Mouse (Mus musculus): ENCODE results near the gene Rfpl4. TPM values are rescaled to one million over a fixed set of nuclear protein-coding genes. Genes with fewer than 3 reads are reported as not detected.

Rfpl4 gene
- polyA plus RNA-seq, 1 experiment: not detected

GRCm38 (mm10) chr7:5108272-5108671 lies 8.5 kb downstream of the Rfpl4 start:
- no peaks in the 10 kb centered on the region for H3K36me3 ChIP-seq (ENCODE audit: control insufficient read depth, insufficient read depth, low read length)
- H3K4me1 ChIP-seq (replicated peaks; ENCODE audit: control insufficient read depth, insufficient read depth, low read length): no peaks in the 10 kb centered on the region
- no peak overlapping the region for H3K4me3 ChIP-seq (ENCODE audit: control insufficient read depth, insufficient read depth, low read length)
- no peaks in the 10 kb centered on the region for H3K27me3 ChIP-seq (ENCODE audit: control insufficient read depth, insufficient read depth, low read length)
- 89% methylated on average over 4 of the region's 4 CpGs for WGBS
- TF ChIP-seq POLR2A (IDR thresholded peaks at IDR 0.05; ENCODE audit: control insufficient read depth, extremely low read depth, insufficient read depth, low read length, poor library complexity) (no peak), CTCF (IDR thresholded peaks at IDR 0.05; ENCODE audit: borderline replicate concordance, control insufficient read depth, extremely low read depth, insufficient read depth, low read length, poor library complexity) (no peak)
- no peak overlapping the region for H3K27ac ChIP-seq (ENCODE audit: control insufficient read depth, insufficient read depth, low read length)
- DNase-seq: no peak

- no peak overlapping the region for H3K27ac ChIP-seq (ENCODE audit: control insufficient read depth, insufficient read depth, low read length)
- DNase-seq: no peak
- 0 out of 2 replicates have a peak, but pooled peaks cover 4% of the 10 kb centered on the region for H3K36me3 ChIP-seq (ENCODE audit: control insufficient read depth, insufficient read depth, low read length)
- no peaks in the 10 kb centered on the region for H3K27me3 ChIP-seq (ENCODE audit: control insufficient read depth, insufficient read depth, low read length)
- no peak overlapping the region for H3K4me3 ChIP-seq (ENCODE audit: control insufficient read depth, insufficient read depth, low read length)
- no peak for TF ChIP-seq POLR2A (IDR thresholded peaks at IDR 0.05; ENCODE audit: control insufficient read depth, extremely low read depth, insufficient read depth, low read length, poor library complexity)
- TF ChIP-seq CTCF (IDR thresholded peaks at IDR 0.05; ENCODE audit: borderline replicate concordance, control insufficient read depth, extremely low read depth, insufficient read depth, low read length, poor library complexity): no peak
- peaks cover 5% of the 10 kb centered on the region; the same call in 1 of the 2 replicates for H3K4me1 ChIP-seq (replicated peaks; ENCODE audit: control insufficient read depth, insufficient read depth, low read length)
- WGBS: 84% methylated on average over 2 of the region's 2 CpGs
These were observed 14.2 kb downstream of the Rfpl4 start for GRCm38 (mm10) chr7:5102564-5102963.

DNA sequence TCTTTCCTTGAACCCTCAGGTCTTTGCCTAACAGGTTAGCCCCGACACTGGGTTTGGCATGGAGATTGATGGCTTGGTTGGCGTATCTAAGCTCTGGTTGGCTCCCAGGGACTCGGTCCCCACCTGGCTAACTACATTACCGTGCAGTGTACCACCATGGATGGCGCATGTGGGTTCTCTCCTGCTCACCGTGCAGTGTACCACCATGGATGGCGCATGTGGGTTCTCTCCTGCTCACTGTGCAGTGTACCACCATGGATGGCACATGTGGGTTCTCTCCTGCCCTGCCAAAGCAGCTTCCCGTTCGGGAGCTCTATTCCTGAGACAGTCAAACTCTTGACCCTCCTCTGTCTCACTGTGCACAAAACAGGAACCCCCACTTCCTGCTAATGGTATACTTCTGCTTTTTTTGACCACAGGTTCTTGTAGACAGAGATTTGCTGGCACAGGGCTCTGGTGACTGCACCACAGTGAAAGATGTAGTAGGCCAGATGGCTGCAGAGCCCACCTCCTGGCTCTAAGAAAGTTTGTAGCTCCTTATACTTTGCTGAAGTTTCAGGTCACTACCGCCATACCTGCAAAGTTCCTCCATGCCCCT lies 15.6 kb downstream of the Rfpl4 start:
- H3K27me3 ChIP-seq (ENCODE audit: control insufficient read depth, insufficient read depth, low read length): no peaks in the 10 kb centered on the region
- DNase-seq: no peak
- 6% methylated on average over 10 of the region's 10 CpGs for whole genome bisulfite sequencing
- no peak overlapping the region for H3K27ac ChIP-seq (ENCODE audit: control insufficient read depth, insufficient read depth, low read length)
- TF ChIP-seq CTCF (IDR thresholded peaks at IDR 0.05; ENCODE audit: borderline replicate concordance, control insufficient read depth, extremely low read depth, insufficient read depth, low read length, poor library complexity) (no peak), POLR2A (IDR thresholded peaks at IDR 0.05; ENCODE audit: control insufficient read depth, extremely low read depth, insufficient read depth, low read length, poor library complexity) (no peak)
- H3K4me1 ChIP-seq (replicated peaks; ENCODE audit: control insufficient read depth, insufficient read depth, low read length): peaks cover 5% of the 10 kb centered on the region; the same call in 1 of the 2 replicates
- peaks cover 14% of the 10 kb centered on the region for H3K36me3 ChIP-seq (ENCODE audit: control insufficient read depth, insufficient read depth, low read length)
- no peak overlapping the region for H3K4me3 ChIP-seq (ENCODE audit: control insufficient read depth, insufficient read depth, low read length)

GRCm38 (mm10) chr7:5099796-5100195 lies 17.0 kb downstream of the Rfpl4 start:
- WGBS: 88% methylated on average over 3 of the region's 3 CpGs

GRCm38 (mm10) chr7:5098769-5099168 lies 18.0 kb downstream of the Rfpl4 start:
- TF ChIP-seq POLR2A (IDR thresholded peaks at IDR 0.05; ENCODE audit: control insufficient read depth, extremely low read depth, insufficient read depth, low read length, poor library complexity) (no peak), CTCF (IDR thresholded peaks at IDR 0.05; ENCODE audit: borderline replicate concordance, control insufficient read depth, extremely low read depth, insufficient read depth, low read length, poor library complexity) (no peak)
- H3K36me3 ChIP-seq (ENCODE audit: control insufficient read depth, insufficient read depth, low read length): peaks cover 32% of the 10 kb centered on the region
- H3K27me3 ChIP-seq (ENCODE audit: control insufficient read depth, insufficient read depth, low read length): no peaks in the 10 kb centered on the region
- 98% methylated on average over 5 of the region's 5 CpGs for WGBS
- no peak overlapping the region for H3K4me3 ChIP-seq (ENCODE audit: control insufficient read depth, insufficient read depth, low read length)
- DNase-seq: no peak
- no peak overlapping the region for H3K27ac ChIP-seq (ENCODE audit: control insufficient read depth, insufficient read depth, low read length)
- H3K4me1 ChIP-seq (replicated peaks; ENCODE audit: control insufficient read depth, insufficient read depth, low read length): peaks cover 5% of the 10 kb centered on the region; the same call in 1 of the 2 replicates

More at GRCm38 (mm10) chr7:5099796-5100195, 17.0 kb downstream of the Rfpl4 start:
- DNase-seq: no peak
- peaks cover 5% of the 10 kb centered on the region; the same call in 1 of the 2 replicates for H3K4me1 ChIP-seq (replicated peaks; ENCODE audit: control insufficient read depth, insufficient read depth, low read length)
- peaks cover 24% of the 10 kb centered on the region for H3K36me3 ChIP-seq (ENCODE audit: control insufficient read depth, insufficient read depth, low read length)
- H3K27me3 ChIP-seq (ENCODE audit: control insufficient read depth, insufficient read depth, low read length): no peaks in the 10 kb centered on the region
- no peak overlapping the region for H3K27ac ChIP-seq (ENCODE audit: control insufficient read depth, insufficient read depth, low read length)
- no peak overlapping the region for H3K4me3 ChIP-seq (ENCODE audit: control insufficient read depth, insufficient read depth, low read length)
- no peak for TF ChIP-seq CTCF (IDR thresholded peaks at IDR 0.05; ENCODE audit: borderline replicate concordance, control insufficient read depth, extremely low read depth, insufficient read depth, low read length, poor library complexity)
- no peak for TF ChIP-seq POLR2A (IDR thresholded peaks at IDR 0.05; ENCODE audit: control insufficient read depth, extremely low read depth, insufficient read depth, low read length, poor library complexity)

DNA sequence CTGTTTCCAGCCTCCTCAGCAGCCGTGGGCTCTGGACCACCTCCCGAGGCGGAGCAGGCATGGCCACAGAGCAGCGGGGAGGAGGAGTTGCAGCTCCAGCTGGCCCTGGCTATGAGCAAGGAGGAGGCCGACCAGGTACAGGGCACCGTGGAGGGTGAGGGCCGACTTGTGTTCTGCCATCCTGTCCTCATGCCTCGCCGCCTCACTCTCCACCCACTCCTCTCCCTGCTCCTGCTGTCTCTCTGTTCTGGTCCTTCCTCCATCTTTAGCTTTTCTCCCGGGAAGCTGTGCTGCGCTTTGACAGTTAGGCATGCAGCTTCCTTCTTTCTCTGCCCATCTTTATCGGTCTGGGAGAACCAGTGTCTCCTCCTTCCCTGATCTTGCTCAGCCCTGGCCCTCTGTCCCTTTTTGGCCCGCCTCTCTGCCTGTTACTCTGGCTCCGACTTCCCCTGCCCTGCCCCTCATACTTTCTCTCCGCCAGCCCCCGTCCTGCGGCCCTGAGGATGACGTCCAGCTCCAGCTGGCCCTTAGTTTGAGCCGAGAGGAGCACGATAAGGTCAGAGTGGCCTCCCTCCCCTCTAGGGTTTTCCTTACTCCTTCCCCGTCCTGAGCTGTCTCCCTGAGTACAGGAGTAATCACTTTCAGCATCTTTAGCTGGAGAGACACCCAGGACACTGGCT lies 23.8 kb downstream of the Rfpl4 start:
- 93% methylated on average over 21 of the region's 21 CpGs for WGBS

More for the DNA sequence above, 23.8 kb downstream of the Rfpl4 start:
- Histone ChIP-seq H3K27ac (ENCODE audit: control insufficient read depth, insufficient read depth, low read length) (no peak overlapping the region), H3K36me3 (ENCODE audit: control insufficient read depth, insufficient read depth, low read length) (peaks cover 63% of the 10 kb centered on the region), H3K4me1 (replicated peaks; ENCODE audit: control insufficient read depth, insufficient read depth, low read length) (no peaks in the 10 kb centered on the region), H3K27me3 (ENCODE audit: control insufficient read depth, insufficient read depth, low read length) (no peaks in the 10 kb centered on the region), H3K4me3 (ENCODE audit: control insufficient read depth, insufficient read depth, low read length) (no peak overlapping the region)
- no peak for DNase-seq
- no peak for TF ChIP-seq POLR2A (IDR thresholded peaks at IDR 0.05; ENCODE audit: control insufficient read depth, extremely low read depth, insufficient read depth, low read length, poor library complexity)
- TF ChIP-seq CTCF (IDR thresholded peaks at IDR 0.05; ENCODE audit: borderline replicate concordance, control insufficient read depth, extremely low read depth, insufficient read depth, low read length, poor library complexity): no peak

Data from thymus, adult 2 months (tissue).